Mouse (Mus musculus): ENCODE data around the gene Olfr1341. TPM values are rescaled to one million over a fixed set of nuclear protein-coding genes. Genes with fewer than 3 reads are reported as not detected.

Olfr1341 gene
- polyA plus RNA-seq, 1 experiment from 2014 or later: not detected

DNA sequence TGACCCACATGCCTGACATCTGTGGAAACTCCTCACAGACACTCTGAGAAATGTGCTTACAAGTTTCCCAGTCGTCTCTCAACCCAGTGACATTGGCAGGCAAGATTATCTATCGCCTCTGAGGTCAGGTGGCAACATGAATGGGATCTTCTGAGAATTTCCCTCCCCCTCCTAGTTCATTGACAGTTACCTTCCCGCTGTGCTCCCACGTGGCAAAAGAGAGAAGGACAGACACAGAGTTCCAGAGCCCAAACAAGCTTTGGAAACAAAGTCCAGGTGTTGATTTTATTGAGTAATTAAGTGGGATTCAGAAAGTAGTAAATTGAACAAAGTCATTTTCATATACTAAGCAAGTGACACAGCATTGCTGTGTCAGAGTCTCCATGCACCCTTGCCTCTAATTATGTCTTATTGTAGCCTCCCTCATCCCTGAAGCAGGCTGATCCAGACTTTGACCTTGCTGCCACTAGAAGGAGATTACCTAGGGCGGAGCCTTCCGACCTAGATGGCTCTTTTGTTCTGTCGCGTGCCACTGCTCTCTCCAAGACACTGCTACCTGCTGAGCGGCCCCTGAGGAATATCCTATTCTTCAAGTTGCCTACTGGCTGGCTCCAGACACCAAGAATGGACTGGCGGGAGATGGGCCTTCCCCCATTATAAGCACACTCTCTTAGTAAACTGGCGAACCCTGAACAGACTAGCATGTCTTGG lies 37.8 kb downstream of the Olfr1341 start:
- Histone ChIP-seq H3K9me3 (replicated peaks) (no peaks in the 10 kb centered on the region), H3K27me3 (peaks cover 27% of the 10 kb centered on the region), H3K4me2 (no peak overlapping the region), H3K4me3 (replicated peaks) (no peak overlapping the region), H3K27ac (replicated peaks) (no peak overlapping the region), H3K4me1 (replicated peaks) (no peaks in the 10 kb centered on the region), H3K36me3 (replicated peaks) (no peaks in the 10 kb centered on the region), H3K9ac (no peak overlapping the region)
- no peak for ATAC-seq (ENCODE audit: insufficient read depth)
- 11% methylated on average over 11 of the region's 11 CpGs for WGBS (ENCODE audit: insufficient replicate concordance)

DNA sequence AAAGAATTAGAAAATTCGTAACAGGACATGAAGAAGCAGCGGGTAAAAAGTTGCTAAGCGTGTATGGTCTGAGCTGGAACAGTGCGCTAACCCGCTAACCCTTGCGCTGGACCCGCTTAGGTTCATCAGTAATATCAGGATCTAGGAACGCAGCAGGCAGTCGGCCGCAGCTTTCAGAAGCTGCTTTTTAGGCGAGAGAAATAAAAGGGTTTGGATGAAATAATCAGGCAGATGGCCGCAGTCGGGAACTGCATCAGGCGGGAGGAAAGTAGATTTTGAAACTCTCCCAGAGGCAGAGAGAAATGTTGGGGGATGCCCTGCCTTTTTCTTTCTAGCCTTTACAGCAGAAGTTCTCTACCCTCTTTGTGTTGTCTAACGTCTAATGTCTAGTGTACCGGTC lies 38.6 kb downstream of the Olfr1341 start:
- Histone ChIP-seq H3K27ac (replicated peaks) (no peak overlapping the region), H3K27me3 (peaks cover 27% of the 10 kb centered on the region), H3K36me3 (replicated peaks) (no peaks in the 10 kb centered on the region), H3K9me3 (replicated peaks) (0 out of 2 replicates have a peak, but pooled peaks cover 3% of the 10 kb centered on the region), H3K4me3 (replicated peaks) (no peak overlapping the region), H3K4me1 (replicated peaks) (no peaks in the 10 kb centered on the region), H3K4me2 (no peak overlapping the region), H3K9ac (no peak overlapping the region)
- no peak for ATAC-seq (ENCODE audit: insufficient read depth)
- WGBS (ENCODE audit: insufficient replicate concordance): 10% methylated on average over 16 of the region's 16 CpGs

DNA sequence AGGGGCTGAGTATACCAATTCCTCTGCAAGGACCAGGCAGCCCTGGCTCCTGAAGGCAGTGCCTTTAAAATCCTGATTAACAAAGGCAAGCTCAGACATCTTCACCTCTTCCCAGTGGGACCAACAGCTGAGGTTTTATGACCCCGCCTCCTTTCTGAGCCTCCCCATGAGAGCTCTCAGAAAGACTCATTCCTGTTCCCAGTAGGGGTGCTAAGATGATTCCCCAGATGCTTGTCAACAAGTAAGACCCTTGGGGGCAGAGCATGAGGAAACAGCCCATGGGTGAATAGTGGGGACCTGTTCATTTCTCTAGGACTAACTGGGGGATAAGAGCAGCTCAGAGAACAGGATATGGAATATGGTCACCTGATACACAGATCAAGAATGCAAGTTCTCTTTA lies 55.3 kb downstream of the Olfr1341 start, which contains the start of gene Olfr1338:
Olfr1338 (minus strand) TSS at position 101 of the 400 bp plus-strand sequence.
- Histone ChIP-seq H3K36me3 (replicated peaks) (no peaks in the 10 kb centered on the region), H3K9me3 (replicated peaks) (no peaks in the 10 kb centered on the region), H3K9ac (no peak within 1 kb of the TSS), H3K27ac (replicated peaks) (no peak within 1 kb of the TSS), H3K4me3 (replicated peaks) (no peak within 1 kb of the TSS), H3K4me2 (no peak within 1 kb of the TSS), H3K4me1 (replicated peaks) (no peaks in the 10 kb centered on the region), H3K27me3 (no peaks in the 10 kb centered on the region)
- WGBS (ENCODE audit: insufficient replicate concordance): 37% methylated on average over 1 of the region's 1 CpGs
- ATAC-seq (ENCODE audit: insufficient read depth): no peak

Other genes starting within 250 kb of the Olfr1341 start
- 6.3 and 7.3 TPM in 2 replicates for gene Mpl, start 246.0 kb upstream of the Olfr1341 start, polyA plus RNA-seq (2015; fragmentation: Nextera tagmentation; extraction: Ambion mirVana)
- gene Tie1, start 213.5 kb upstream of the Olfr1341 start, polyA plus RNA-seq (2015; fragmentation: Nextera tagmentation; extraction: Ambion mirVana): 6.2 and 8.2 TPM in 2 replicates
- gene 2610528J11Rik, start 176.5 kb upstream of the Olfr1341 start, polyA plus RNA-seq (2015; fragmentation: Nextera tagmentation; extraction: Ambion mirVana): 6.4 and 6.8 TPM in 2 replicates
- gene Tmem125, start 159.5 kb upstream of the Olfr1341 start, polyA plus RNA-seq (2015; fragmentation: Nextera tagmentation; extraction: Ambion mirVana): 1.9 and 2.0 TPM in 2 replicates
- 0.75 and 0.82 TPM in 2 replicates for gene Cfap57, start 82.7 kb upstream of the Olfr1341 start, polyA plus RNA-seq (2015; fragmentation: Nextera tagmentation; extraction: Ambion mirVana)
- 50.8 and 62.9 TPM in 2 replicates for gene Ebna1bp2, start 82.7 kb upstream of the Olfr1341 start, polyA plus RNA-seq (2015; fragmentation: Nextera tagmentation; extraction: Ambion mirVana)
- gene Olfr62, start 44.6 kb upstream of the Olfr1341 start, polyA plus RNA-seq (2015; fragmentation: Nextera tagmentation; extraction: Ambion mirVana): not detected in 2 replicates
- not detected in 2 replicates for gene Olfr1342, start 10.8 kb upstream of the Olfr1341 start, polyA plus RNA-seq (2015; fragmentation: Nextera tagmentation; extraction: Ambion mirVana)
- not detected in 2 replicates for gene Olfr1340, start 16.6 kb downstream of the Olfr1341 start, polyA plus RNA-seq (2015; fragmentation: Nextera tagmentation; extraction: Ambion mirVana)
- gene Olfr1339, start 28.7 kb downstream of the Olfr1341 start, polyA plus RNA-seq (2015; fragmentation: Nextera tagmentation; extraction: Ambion mirVana): not detected in 2 replicates
- gene Olfr1338, start 55.2 kb downstream of the Olfr1341 start, polyA plus RNA-seq (2015; fragmentation: Nextera tagmentation; extraction: Ambion mirVana): not detected in 2 replicates
- not detected in 2 replicates for gene Olfr1337, start 79.1 kb downstream of the Olfr1341 start, polyA plus RNA-seq (2015; fragmentation: Nextera tagmentation; extraction: Ambion mirVana)
- gene Olfr1335, start 106.4 kb downstream of the Olfr1341 start, polyA plus RNA-seq (2015; fragmentation: Nextera tagmentation; extraction: Ambion mirVana): not detected in 2 replicates
- not detected in 2 replicates for gene Olfr1333, start 132.8 kb downstream of the Olfr1341 start, polyA plus RNA-seq (2015; fragmentation: Nextera tagmentation; extraction: Ambion mirVana)
- not detected in 2 replicates for gene Olfr1331, start 161.1 kb downstream of the Olfr1341 start, polyA plus RNA-seq (2015; fragmentation: Nextera tagmentation; extraction: Ambion mirVana)
- not detected in 2 replicates for gene Olfr1330, start 185.1 kb downstream of the Olfr1341 start, polyA plus RNA-seq (2015; fragmentation: Nextera tagmentation; extraction: Ambion mirVana)
- gene Olfr1329, start 213.9 kb downstream of the Olfr1341 start, polyA plus RNA-seq (2015; fragmentation: Nextera tagmentation; extraction: Ambion mirVana): not detected in 2 replicates
- gene Olfr1328, start 235.1 kb downstream of the Olfr1341 start, polyA plus RNA-seq (2015; fragmentation: Nextera tagmentation; extraction: Ambion mirVana): not detected in 2 replicates